Mouse (Mus musculus) CH12.LX (cell line): ENCODE measurements around the gene AK157302. TPM values are rescaled to one million over a fixed set of nuclear protein-coding genes. Genes with fewer than 3 reads are reported as not detected.

Experiments
- DNase-seq: peaks from one replicate; pipeline ENCODE4 v3.0.0-alpha.2; 2013; ENCODE audit errors: extremely low read depth
- H3K27ac ChIP-seq: 2 replicates; pipeline ENCODE4 v1.5.1; 2012; ENCODE audit warnings: low read depth, mild to moderate bottlenecking, control low read depth, moderate library complexity; ENCODE audit not compliant: insufficient read depth
- H3K27me3 ChIP-seq: replicated peaks from 2 replicates; pipeline ENCODE3; 2012; ENCODE audit warnings: inconsistent platforms
- H3K36me3 ChIP-seq, 2 experiments: replicated peaks in 1 of 2; 2 replicates each; pipeline versions ENCODE3 to v1.6.1; 2012; ENCODE audit warnings: inconsistent platforms in 1 of 2, low read length in 1 of 2, mild to moderate bottlenecking in 1 of 2, mixed read lengths in 1 of 2, moderate library complexity in 1 of 2; ENCODE audit not compliant: control insufficient read depth in 1 of 2, insufficient read depth in 1 of 2
- H3K4me1 ChIP-seq, 2 experiments: 2 replicates each; pipeline ENCODE4 v1.6.1; 2012; ENCODE audit warnings: inconsistent platforms in 1 of 2, moderate library complexity in 1 of 2; ENCODE audit not compliant: insufficient read depth in 2 of 2, control insufficient read depth in 1 of 2
- H3K4me2 ChIP-seq: 2 replicates; pipeline ENCODE4 v1.6.1; 2012; ENCODE audit warnings: low read depth, mild to moderate bottlenecking, control low read depth; ENCODE audit not compliant: poor library complexity, insufficient read depth, severe bottlenecking
- H3K4me3 ChIP-seq, 3 experiments: fragments of 150-350 bp in 1 of 3; sonication (generic) in 1 of 3; replicated peaks in 1 of 3; 2 replicates each; pipeline versions ENCODE3 to v1.5.1; 2011 to 2012; ENCODE audit warnings: low read depth in 2 of 3, low read length in 2 of 3, mild to moderate bottlenecking in 2 of 3, moderate library complexity in 2 of 3, control low read depth in 1 of 3, improper control_type of control experiment in 1 of 3, inconsistent platforms in 1 of 3, mixed read lengths in 1 of 3; ENCODE audit not compliant: poor library complexity in 1 of 3
- H3K79me2 ChIP-seq: replicated peaks from 2 replicates; pipeline ENCODE4 v1.6.1; 2012; ENCODE audit warnings: mild to moderate bottlenecking, moderate library complexity; ENCODE audit not compliant: control insufficient read depth, poor library complexity, insufficient read depth, severe bottlenecking; ENCODE audit errors: extremely low read depth
- H3K9ac ChIP-seq: 2 replicates; pipeline ENCODE4 v1.6.1; 2012; ENCODE audit warnings: low read depth, mild to moderate bottlenecking, control low read depth, moderate library complexity; ENCODE audit not compliant: insufficient read depth
- H3K9me3 ChIP-seq: replicated peaks from 2 replicates; pipeline ENCODE3; 2012; ENCODE audit warnings: low read length, inconsistent platforms, mixed read lengths
- BHLHE40 ChIP-seq: IDR thresholded peaks from 2 replicates; pipeline ENCODE4 v1.6.1; 2011; ENCODE audit warnings: mild to moderate bottlenecking, low read depth, low read length, improper control_type of control experiment
- CHD1 ChIP-seq: IDR thresholded peaks from 2 replicates; pipeline ENCODE4 v1.6.1; 2012; ENCODE audit warnings: low read depth, low read length, improper control_type of control experiment, inconsistent platforms
- CHD2 ChIP-seq: IDR thresholded peaks from 2 replicates; pipeline ENCODE4 v1.6.1; 2011; ENCODE audit warnings: low read length, improper control_type of control experiment
- CTCF ChIP-seq, 2 experiments: IDR thresholded peaks in 1 of 2; conservative IDR thresholded peaks in 1 of 2; 2 replicates each; pipeline ENCODE4 v1.5.1; 2011 to 2012; ENCODE audit warnings: low read depth in 2 of 2, low read length in 2 of 2, improper control_type of control experiment in 1 of 2, inconsistent platforms in 1 of 2, mild to moderate bottlenecking in 1 of 2, moderate library complexity in 1 of 2
- E2F4 ChIP-seq: IDR thresholded peaks from 2 replicates; pipeline ENCODE4 v1.6.1; 2011; ENCODE audit warnings: low read depth, low read length, improper control_type of control experiment; ENCODE audit not compliant: insufficient replicate concordance
- EP300 ChIP-seq: IDR thresholded peaks from 2 replicates; pipeline ENCODE4 v1.6.1; 2011; ENCODE audit warnings: low read length, improper control_type of control experiment
- ETS1 ChIP-seq: conservative IDR thresholded peaks from 2 replicates; pipeline ENCODE4 v1.6.1; 2012; ENCODE audit warnings: low read depth, mild to moderate bottlenecking, inconsistent platforms, low read length, improper control_type of control experiment, moderate library complexity
- IRF4 ChIP-seq: IDR thresholded peaks from 2 replicates; pipeline ENCODE4 v1.6.1; 2014; ENCODE audit warnings: low read depth, mild to moderate bottlenecking, inconsistent platforms, low read length, improper control_type of control experiment
- KAT2A ChIP-seq: IDR thresholded peaks from 2 replicates; pipeline ENCODE4 v1.6.1; 2012; ENCODE audit warnings: low read length, improper control_type of control experiment, inconsistent platforms; ENCODE audit not compliant: insufficient replicate concordance
- MAFK ChIP-seq: IDR thresholded peaks from 2 replicates; pipeline ENCODE4 v1.6.1; 2011; ENCODE audit warnings: low read length, improper control_type of control experiment; ENCODE audit not compliant: insufficient replicate concordance
- MAZ ChIP-seq: IDR thresholded peaks from 2 replicates; pipeline ENCODE4 v1.6.1; 2012; ENCODE audit warnings: low read depth, mild to moderate bottlenecking, inconsistent platforms, low read length, improper control_type of control experiment, moderate library complexity
- MYC ChIP-seq: IDR thresholded peaks from 2 replicates; pipeline ENCODE4 v1.6.1; 2011; ENCODE audit warnings: low read depth, mild to moderate bottlenecking, improper control_type of control experiment, low read length
- NELFE ChIP-seq: IDR thresholded peaks from 2 replicates; pipeline ENCODE4 v1.6.1; 2011; ENCODE audit warnings: low read depth, low read length, improper control_type of control experiment
- POLR2A ChIP-seq: IDR thresholded peaks from 2 replicates; pipeline ENCODE4 v1.6.1; 2011; ENCODE audit warnings: low read depth, mild to moderate bottlenecking, improper control_type of control experiment, low read length
- POLR2AphosphoS2 ChIP-seq: IDR thresholded peaks from 2 replicates; pipeline ENCODE4 v1.6.1; 2011; ENCODE audit warnings: low read depth, low read length, improper control_type of control experiment
- RAD21 ChIP-seq: IDR thresholded peaks from 2 replicates; pipeline ENCODE4 v1.6.1; 2011; ENCODE audit warnings: low read depth, mild to moderate bottlenecking, low read length, improper control_type of control experiment, moderate library complexity
- SIN3A ChIP-seq: IDR thresholded peaks from 2 replicates; pipeline ENCODE4 v1.6.1; 2012; ENCODE audit warnings: low read length, improper control_type of control experiment, inconsistent platforms
- UBTF ChIP-seq: IDR thresholded peaks from 2 replicates; pipeline ENCODE4 v1.6.1; 2012; ENCODE audit warnings: low read depth, mild to moderate bottlenecking, inconsistent platforms, low read length, improper control_type of control experiment, moderate library complexity
- ZMIZ1 ChIP-seq: IDR thresholded peaks from 2 replicates; pipeline ENCODE4 v1.6.1; 2012; ENCODE audit warnings: low read depth, mild to moderate bottlenecking, inconsistent platforms, low read length, improper control_type of control experiment
- dilution Hi-C: fragments of 300-500 bp; cut with MboI; formaldehyde crosslinking; loops from 2 replicates; pipeline ENCODE4 v1.14.3; 2020; ENCODE audit warnings: low sequenced_read_pairs; ENCODE audit not compliant: extremely low pct_unique_long_range_greater_than_20kb, extremely low pct_ligation_motif_present
- in situ Hi-C: fragments of 300-500 bp; cut with MboI; formaldehyde crosslinking; loops from 3 replicates; pipeline ENCODE4 v1.14.3; 2019; ENCODE audit warnings: low sequenced_read_pairs, low pct_ligation_motif_present, low pct_unique_long_range_greater_than_20kb, mixed read lengths
- polyA plus RNA-seq: library from polyadenylated mRNA; unstranded; fragments of >175 nt; gene quantifications from 2 replicates; pipeline ENCODE4 v1.2.1, GENCODE M21; 2012; ENCODE audit warnings: low read depth; ENCODE audit not compliant: insufficient read length
- total RNA-seq, 2 experiments: library from RNA; depleted of rRNA; stranded (reverse); fragments of 300-350 nt in 1 of 2; fragments of >200 nt in 1 of 2; gene quantifications; 2 replicates each; pipeline ENCODE4 v1.2.3; 2012 to 2014

The AK157302 gene
- total and polyA plus RNA-seq, 3 experiments: 0.17 to 0.47 TPM; not detected in 1

DNA sequence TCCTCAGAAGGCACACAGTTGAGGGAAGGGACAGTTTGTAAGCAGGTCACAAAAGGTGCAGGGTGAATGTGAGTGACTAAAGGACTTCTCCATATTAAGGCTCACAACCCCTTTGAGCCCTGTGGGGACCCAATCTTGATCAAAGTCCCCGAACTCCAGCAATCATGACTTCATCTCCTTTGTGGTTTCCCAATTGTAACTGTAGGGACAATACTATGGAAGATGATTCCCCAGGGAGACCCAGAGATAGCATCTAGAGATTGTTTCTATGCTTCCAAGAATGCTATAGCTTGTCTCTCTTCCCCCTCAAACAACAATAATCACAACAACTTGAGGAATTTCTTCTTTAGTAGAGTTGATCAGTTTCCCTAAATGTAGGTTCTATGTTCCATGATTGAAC is 47.7 kb downstream of the AK157302 start, which contains the start of gene Olfr1366:
Gene Olfr1366, minus strand, starts transcription at position 101 of the 400 bp plus-strand sequence.
- in situ Hi-C loops: no loop called here
- no peaks in the 10 kb centered on the region for H3K79me2 ChIP-seq
- no peak for DNase-seq
- no peak within 1 kb of the TSS for H3K4me3 ChIP-seq
- dilution Hi-C loops: no loop called here
- H3K27ac ChIP-seq: no peak within 1 kb of the TSS
- no peaks in the 10 kb centered on the region for H3K9me3 ChIP-seq
- TF ChIP-seq POLR2A: no peak
- no peak for TF ChIP-seq NELFE
- no peak for TF ChIP-seq SIN3A
- TF ChIP-seq POLR2AphosphoS2: no peak
- TF ChIP-seq MAFK: no peak
- TF ChIP-seq MYC: no peak
- TF ChIP-seq CHD1: no peak
- TF ChIP-seq KAT2A: no peak
- TF ChIP-seq IRF4: no peak
- TF ChIP-seq CTCF (conservative IDR thresholded peaks at IDR 0.05 in 1 of 2, IDR thresholded peaks at IDR 0.05 in 1 of 2; ENCODE audit: low read depth in 2 of 2, low read length in 2 of 2): no peak
- no peak for TF ChIP-seq ZMIZ1
- no peak for TF ChIP-seq MAZ
- TF ChIP-seq UBTF: no peak
- TF ChIP-seq CHD2: no peak
- no peak for TF ChIP-seq RAD21
- TF ChIP-seq EP300: no peak
- no peak for TF ChIP-seq E2F4
- no peak for TF ChIP-seq BHLHE40
- TF ChIP-seq ETS1: no peak
- H3K4me1 ChIP-seq: peaks cover 0 to 4% of the 10 kb centered on the region in 2 experiments; a peak in 1 of 4 replicates
- no peaks in the 10 kb centered on the region for H3K36me3 ChIP-seq
- no peak within 1 kb of the TSS for H3K4me2 ChIP-seq
- no peaks in the 10 kb centered on the region for H3K27me3 ChIP-seq
- H3K9ac ChIP-seq: no peak within 1 kb of the TSS

Other genes starting within 250 kb of the AK157302 start
Only the 20 nearest of the 25 such genes appear.
- gene Gpx5, start 202.5 kb upstream of the AK157302 start, total RNA-seq (2012; rRNA removed): not detected in 2 replicates
- not detected in 2 replicates for gene Gpx5, start 202.5 kb upstream of the AK157302 start, total RNA-seq (2014; rRNA removed)
- not detected in 2 replicates for gene Gpx5, start 202.5 kb upstream of the AK157302 start, polyA plus RNA-seq
- 0.29 TPM in 1 of 2 replicates, not detected in the other for gene Gpx6, start 183.1 kb upstream of the AK157302 start, total RNA-seq (2012; rRNA removed)
- 1.3 and 1.4 TPM in 2 replicates for gene Gpx6, start 183.1 kb upstream of the AK157302 start, total RNA-seq (2014; rRNA removed)
- gene Gpx6, start 183.1 kb upstream of the AK157302 start, polyA plus RNA-seq: 1.2 and 2.2 TPM in 2 replicates
- gene Olfr1367, start 148.3 kb upstream of the AK157302 start, total RNA-seq (2012; rRNA removed): not detected in 2 replicates
- gene Olfr1367, start 148.3 kb upstream of the AK157302 start, total RNA-seq (2014; rRNA removed): not detected in 2 replicates
- gene Olfr1367, start 148.3 kb upstream of the AK157302 start, polyA plus RNA-seq: not detected in 2 replicates
- 9.9 and 10.2 TPM in 2 replicates for gene Zscan12, start 132.4 kb upstream of the AK157302 start, total RNA-seq (2012; rRNA removed)
- gene Zscan12, start 132.4 kb upstream of the AK157302 start, total RNA-seq (2014; rRNA removed): 14.7 and 15.1 TPM in 2 replicates
- gene Zscan12, start 132.4 kb upstream of the AK157302 start, polyA plus RNA-seq: 10.6 and 10.7 TPM in 2 replicates
- gene Zkscan3, start 92.5 kb upstream of the AK157302 start, total RNA-seq (2012; rRNA removed): 20.0 and 20.9 TPM in 2 replicates
- 32.7 and 36.2 TPM in 2 replicates for gene Zkscan3, start 92.5 kb upstream of the AK157302 start, total RNA-seq (2014; rRNA removed)
- gene Zkscan3, start 92.5 kb upstream of the AK157302 start, polyA plus RNA-seq: 18.1 and 19.1 TPM in 2 replicates
- 3.1 and 4.0 TPM in 2 replicates for gene Pgbd1, start 54.2 kb upstream of the AK157302 start, total RNA-seq (2012; rRNA removed)
- gene Pgbd1, start 54.2 kb upstream of the AK157302 start, total RNA-seq (2014; rRNA removed): 7.0 and 7.4 TPM in 2 replicates
- gene Pgbd1, start 54.2 kb upstream of the AK157302 start, polyA plus RNA-seq: 3.0 and 3.9 TPM in 2 replicates
- 14.8 and 16.0 TPM in 2 replicates for gene Zscan26, start 41.5 kb upstream of the AK157302 start, total RNA-seq (2012; rRNA removed)
- 20.9 and 25.9 TPM in 2 replicates for gene Zscan26, start 41.5 kb upstream of the AK157302 start, total RNA-seq (2014; rRNA removed)
- gene Zscan26, start 41.5 kb upstream of the AK157302 start, polyA plus RNA-seq: 13.4 and 14.2 TPM in 2 replicates
- gene Nkapl, start 26.7 kb upstream of the AK157302 start, total RNA-seq (2012; rRNA removed): 0.76 and 0.80 TPM in 2 replicates
- 0.84 and 0.90 TPM in 2 replicates for gene Nkapl, start 26.7 kb upstream of the AK157302 start, total RNA-seq (2014; rRNA removed)
- gene Nkapl, start 26.7 kb upstream of the AK157302 start, polyA plus RNA-seq: 0.26 and 0.56 TPM in 2 replicates
- not detected in 2 replicates for gene Zkscan4, start 16.3 kb upstream of the AK157302 start, total RNA-seq (2012; rRNA removed)
- gene Zkscan4, start 16.3 kb upstream of the AK157302 start, total RNA-seq (2014; rRNA removed): not detected in 2 replicates
- not detected in 2 replicates for gene Zkscan4, start 16.3 kb upstream of the AK157302 start, polyA plus RNA-seq
- gene Gm10065, start 15.8 kb upstream of the AK157302 start, total RNA-seq (2012; rRNA removed): not detected in 2 replicates
- gene Gm10065, start 15.8 kb upstream of the AK157302 start, total RNA-seq (2014; rRNA removed): not detected in 2 replicates
- gene Gm10065, start 15.8 kb upstream of the AK157302 start, polyA plus RNA-seq: not detected in 2 replicates
- 13.5 and 21.0 TPM in 2 replicates for gene Gm11273, start 6.2 kb downstream of the AK157302 start, total RNA-seq (2012; rRNA removed)
- 28.3 and 28.8 TPM in 2 replicates for gene Gm11273, start 6.2 kb downstream of the AK157302 start, total RNA-seq (2014; rRNA removed)
- 239 and 279 TPM in 2 replicates for gene Gm11273, start 6.2 kb downstream of the AK157302 start, polyA plus RNA-seq
- 7.4 and 8.1 TPM in 2 replicates for gene Zkscan8, start 35.9 kb downstream of the AK157302 start, total RNA-seq (2012; rRNA removed)
- gene Zkscan8, start 35.9 kb downstream of the AK157302 start, total RNA-seq (2014; rRNA removed): 7.6 and 8.3 TPM in 2 replicates
- gene Zkscan8, start 35.9 kb downstream of the AK157302 start, polyA plus RNA-seq: 7.3 and 9.7 TPM in 2 replicates
- gene Olfr1366, start 47.6 kb downstream of the AK157302 start, total RNA-seq (2012; rRNA removed): not detected in 2 replicates
- not detected in 2 replicates for gene Olfr1366, start 47.6 kb downstream of the AK157302 start, total RNA-seq (2014; rRNA removed)
- 0.08 and 0.10 TPM in 2 replicates for gene Olfr1366, start 47.6 kb downstream of the AK157302 start, polyA plus RNA-seq
- gene Olfr1535, start 64.7 kb downstream of the AK157302 start, total RNA-seq (2012; rRNA removed): not detected in 2 replicates
- gene Olfr1535, start 64.7 kb downstream of the AK157302 start, total RNA-seq (2014; rRNA removed): not detected in 2 replicates
- not detected in 2 replicates for gene Olfr1535, start 64.7 kb downstream of the AK157302 start, polyA plus RNA-seq
- not detected in 2 replicates for gene Olfr1364, start 86.5 kb downstream of the AK157302 start, total RNA-seq (2012; rRNA removed)
- gene Olfr1364, start 86.5 kb downstream of the AK157302 start, total RNA-seq (2014; rRNA removed): not detected in 2 replicates
- not detected in 2 replicates for gene Olfr1364, start 86.5 kb downstream of the AK157302 start, polyA plus RNA-seq
- not detected in 2 replicates for gene Olfr1362, start 118.8 kb downstream of the AK157302 start, total RNA-seq (2012; rRNA removed)
- not detected in 2 replicates for gene Olfr1362, start 118.8 kb downstream of the AK157302 start, total RNA-seq (2014; rRNA removed)
- not detected in 2 replicates for gene Olfr1362, start 118.8 kb downstream of the AK157302 start, polyA plus RNA-seq
- gene Olfr11, start 147.3 kb downstream of the AK157302 start, total RNA-seq (2012; rRNA removed): 1.0 and 1.4 TPM in 2 replicates
- gene Olfr11, start 147.3 kb downstream of the AK157302 start, total RNA-seq (2014; rRNA removed): 0.34 and 0.70 TPM in 2 replicates
- 0.23 and 1.3 TPM in 2 replicates for gene Olfr11, start 147.3 kb downstream of the AK157302 start, polyA plus RNA-seq
- gene Olfr1361, start 168.2 kb downstream of the AK157302 start, total RNA-seq (2012; rRNA removed): not detected in 2 replicates
- gene Olfr1361, start 168.2 kb downstream of the AK157302 start, total RNA-seq (2014; rRNA removed): not detected in 2 replicates
- gene Olfr1361, start 168.2 kb downstream of the AK157302 start, polyA plus RNA-seq: not detected in 2 replicates
- not detected in 2 replicates for gene Olfr1360, start 182.2 kb downstream of the AK157302 start, total RNA-seq (2012; rRNA removed)
- gene Olfr1360, start 182.2 kb downstream of the AK157302 start, total RNA-seq (2014; rRNA removed): not detected in 2 replicates
- not detected in 2 replicates for gene Olfr1360, start 182.2 kb downstream of the AK157302 start, polyA plus RNA-seq
- gene Olfr1359, start 202.9 kb downstream of the AK157302 start, total RNA-seq (2012; rRNA removed): not detected in 2 replicates
- gene Olfr1359, start 202.9 kb downstream of the AK157302 start, total RNA-seq (2014; rRNA removed): not detected in 2 replicates
- not detected in 2 replicates for gene Olfr1359, start 202.9 kb downstream of the AK157302 start, polyA plus RNA-seq